Mouse (Mus musculus) gonadal fat pad, adult 2 months (tissue): ENCODE data around the gene Gm21411. TPM values are rescaled to one million over a fixed set of nuclear protein-coding genes. Genes with fewer than 3 reads are reported as not detected.
"Not testable (repeated sequence)": the region's sequence is repeated elsewhere in the genome, so short reads cannot be mapped to it uniquely, and the experiment has no call there.

Experiments used
- DNase-seq: peaks from one replicate; pipeline ENCODE4 v3.0.0-alpha.2; 2012; ENCODE audit warnings: low read depth
- polyA plus RNA-seq: library from polyadenylated mRNA; depleted of rRNA; stranded (reverse); fragments of >200 nt; gene quantifications from 2 replicates; pipeline ENCODE4 v1.2.3, GENCODE M21; 2012; rRNA removed

The Gm21411 gene
- polyA plus RNA-seq = not detected in 2 replicates

DNA sequence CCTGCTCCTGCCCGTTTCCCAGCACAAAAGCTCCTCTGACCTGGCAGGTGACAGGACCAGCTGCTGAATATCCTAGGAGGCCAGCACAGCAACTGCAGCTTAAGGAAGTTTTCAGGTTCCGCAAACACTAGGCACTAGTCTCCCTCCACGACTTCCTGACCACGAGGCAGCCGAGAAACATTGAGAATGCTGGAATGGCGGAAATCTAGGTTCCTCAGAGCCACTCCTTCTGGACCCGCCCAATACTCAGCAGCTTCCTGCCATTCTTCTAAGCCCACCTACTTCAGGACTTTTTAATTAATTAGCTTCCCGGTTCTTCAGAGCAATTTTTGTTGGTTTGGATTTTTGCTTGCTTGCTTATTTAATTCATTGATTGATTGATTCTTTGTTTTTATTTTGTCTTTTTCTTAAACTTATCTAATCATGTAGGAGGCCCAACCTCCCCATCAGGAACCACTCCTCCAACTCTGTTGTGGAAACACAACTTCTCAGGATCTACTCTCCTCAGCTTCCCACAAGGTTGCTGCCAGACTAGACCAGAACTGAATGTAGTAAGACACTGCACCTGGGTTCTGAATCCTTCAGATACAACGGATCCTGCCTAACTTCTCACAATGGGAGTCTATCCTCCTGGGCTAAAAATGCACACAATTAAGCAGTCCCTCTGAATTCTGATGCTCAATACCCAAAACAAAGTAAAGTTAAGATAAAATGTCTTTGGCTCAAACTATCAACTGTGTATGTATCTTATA, at the start of gene Gm21411:
TSS of gene Gm21411 (minus strand) at position 205 of the 752 bp plus-strand sequence.
- DNase-seq = not testable (repeated sequence)

DNA sequence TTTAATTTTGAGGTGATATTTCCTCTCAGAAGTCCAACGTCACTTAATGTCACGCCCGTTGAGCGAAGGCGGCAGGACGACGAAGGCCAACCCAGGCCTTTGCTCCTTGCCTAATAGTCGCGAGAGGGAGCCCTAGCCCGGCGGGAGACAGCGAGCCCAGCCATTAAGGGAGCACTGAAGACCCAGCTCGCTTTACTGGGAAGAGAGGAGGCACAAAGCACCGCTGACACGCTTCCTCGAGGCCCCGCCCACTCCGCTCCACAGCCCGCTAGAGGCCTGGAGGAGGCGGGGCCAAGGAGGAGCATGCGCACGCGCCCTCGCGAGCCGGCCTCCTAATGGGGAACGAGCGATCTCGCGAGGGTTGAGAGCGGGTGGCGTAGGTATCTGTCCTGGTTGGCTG, 32.3 kb upstream of the Gm21411 start:
- DNase-seq = not testable (repeated sequence)

GRCm38 (mm10) chr4:146932311-146933082, 23.1 kb upstream of the Gm21411 start:
- no peak for DNase-seq

GRCm38 (mm10) chr4:146915196-146915595, 5.8 kb upstream of the Gm21411 start:
- no peak for DNase-seq

DNA sequence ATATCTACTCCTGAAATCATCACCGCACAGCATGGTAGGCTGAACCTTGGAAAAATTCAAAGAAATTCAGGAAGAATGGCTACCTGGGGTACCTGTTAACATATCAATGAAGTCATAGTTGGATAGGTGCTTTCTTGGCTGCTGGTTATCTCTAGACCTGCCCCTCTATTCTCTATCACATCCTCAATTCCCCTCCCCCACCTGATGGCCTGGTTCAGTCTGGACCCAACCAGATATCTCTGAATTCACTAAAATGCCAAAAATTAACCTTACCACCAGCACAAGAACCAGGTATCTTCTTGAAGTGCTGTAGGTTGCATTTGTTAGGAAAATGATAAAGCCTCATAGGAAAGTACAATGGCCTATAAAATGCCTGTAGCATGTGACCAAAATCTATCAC, 1.3 kb downstream of the Gm21411 start:
- not testable (repeated sequence) for DNase-seq

DNA sequence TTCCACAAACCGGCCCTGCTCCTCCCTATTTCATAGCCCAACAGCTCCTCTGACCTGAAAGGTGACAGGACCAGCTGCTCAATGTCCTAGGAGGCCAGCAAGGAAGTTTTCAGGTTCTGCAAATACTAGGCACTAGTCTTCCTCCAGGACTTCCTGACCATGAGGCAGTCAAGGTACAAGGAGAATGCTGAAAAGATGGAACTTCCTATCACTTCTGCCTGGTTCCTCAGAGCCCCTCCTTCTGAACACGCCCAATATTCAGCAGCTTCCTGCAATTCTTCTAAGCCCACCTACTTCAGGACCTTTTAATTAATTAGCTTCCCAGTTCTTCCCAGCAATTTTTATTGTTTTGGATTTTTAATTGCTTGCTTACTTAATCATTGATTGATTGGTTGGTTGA, 4.6 kb downstream of the Gm21411 start:
- DNase-seq = not testable (repeated sequence)

GRCm38 (mm10) chr4:146903126-146903525, 6.3 kb downstream of the Gm21411 start:
- DNase-seq = not testable (repeated sequence)

Other genes with a start within 250 kb of the Gm21411 start
- gene Zfp989, start 62.4 kb upstream of the Gm21411 start, polyA plus RNA-seq = not detected in 2 replicates
- gene Rex2, start 112.3 kb upstream of the Gm21411 start, polyA plus RNA-seq = not detected in 2 replicates
- gene Zfp991, start 222.4 kb upstream of the Gm21411 start, polyA plus RNA-seq = 0.41 and 0.55 TPM in 2 replicates